Mouse (Mus musculus): ENCODE data around the gene Troap. TPM values are rescaled to one million over a fixed set of nuclear protein-coding genes. Genes with fewer than 3 reads are reported as not detected.

Troap gene
- polyA plus RNA-seq, 1 experiment from 2014 or later, result 29.2 TPM

GRCm38 (mm10) chr15:99078181-99078910 is 4.0 kb downstream of the Troap start:
- Histone ChIP-seq H3K9me3 (no peaks in the 10 kb centered on the region), H3K36me3 (peaks cover 24% of the 10 kb centered on the region), H3K4me2 (no peak overlapping the region), H3K27me3 (replicated peaks) (no peaks in the 10 kb centered on the region), H3K4me1 (peaks cover 22% of the 10 kb centered on the region), H3K27ac (no peak overlapping the region), H3K4me3 (replicated peaks) (no peak overlapping the region), H3K9ac (no peak overlapping the region)
- WGBS, result 81% methylated on average over 14 of the region's 15 CpGs
- no peak for ATAC-seq (ENCODE audit: insufficient read depth, low FRiP score, low read depth)

GRCm38 (mm10) chr15:99079804-99080203 is 5.4 kb downstream of the Troap start:
- ATAC-seq (ENCODE audit: insufficient read depth, low FRiP score, low read depth), result no peak
- Histone ChIP-seq H3K9me3 (no peaks in the 10 kb centered on the region), H3K27me3 (replicated peaks) (peaks cover 12% of the 10 kb centered on the region; the same call in 1 of the 2 replicates), H3K4me2 (no peak overlapping the region), H3K9ac (no peak overlapping the region), H3K4me1 (peaks cover 28% of the 10 kb centered on the region), H3K27ac (no peak overlapping the region), H3K4me3 (replicated peaks) (no peak overlapping the region), H3K36me3 (peaks cover 28% of the 10 kb centered on the region)
- 69% methylated on average over 3 of the region's 3 CpGs for WGBS

- Histone ChIP-seq H3K9me3 (no peaks in the 10 kb centered on the region), H3K27ac (no peak overlapping the region), H3K27me3 (replicated peaks) (peaks cover 33% of the 10 kb centered on the region), H3K36me3 (peaks cover 25% of the 10 kb centered on the region), H3K4me1 (peaks cover 15% of the 10 kb centered on the region; the same call in 1 of the 2 replicates), H3K4me2 (no peak overlapping the region), H3K4me3 (replicated peaks) (no peak overlapping the region), H3K9ac (no peak overlapping the region)
- WGBS, result 92% methylated on average over 12 of the region's 12 CpGs
- ATAC-seq (ENCODE audit: insufficient read depth, low FRiP score, low read depth), result no peak
Measured at GRCm38 (mm10) chr15:99082322-99082721, 7.9 kb downstream of the Troap start.

- H3K9ac ChIP-seq, result no peak overlapping the region
- no peak overlapping the region for H3K4me2 ChIP-seq
- peaks cover 39% of the 10 kb centered on the region for H3K27me3 ChIP-seq (replicated peaks)
- no peak for ATAC-seq (ENCODE audit: insufficient read depth, low FRiP score, low read depth)
- 90% methylated on average over 16 of the region's 16 CpGs for WGBS
- H3K4me3 ChIP-seq (replicated peaks), result no peak overlapping the region
- no peaks in the 10 kb centered on the region for H3K9me3 ChIP-seq
- peaks cover 17% of the 10 kb centered on the region for H3K4me1 ChIP-seq
- no peak overlapping the region for H3K27ac ChIP-seq
- H3K36me3 ChIP-seq, result peaks cover 25% of the 10 kb centered on the region
Measured at GRCm38 (mm10) chr15:99082840-99083239, 8.5 kb downstream of the Troap start.

- WGBS, result 67% methylated on average over 9 of the region's 9 CpGs
- H3K4me3 ChIP-seq (replicated peaks), result no peak overlapping the region
- no peak overlapping the region for H3K9ac ChIP-seq
- H3K27ac ChIP-seq, result no peak overlapping the region
- peaks cover 25% of the 10 kb centered on the region for H3K36me3 ChIP-seq
- no peak for ATAC-seq (ENCODE audit: insufficient read depth, low FRiP score, low read depth)
- no peak overlapping the region for H3K4me2 ChIP-seq
- H3K27me3 ChIP-seq (replicated peaks), result peaks cover 43% of the 10 kb centered on the region
- H3K9me3 ChIP-seq, result no peaks in the 10 kb centered on the region
- peaks cover 21% of the 10 kb centered on the region for H3K4me1 ChIP-seq
Measured at GRCm38 (mm10) chr15:99083258-99083657, 8.9 kb downstream of the Troap start.

GRCm38 (mm10) chr15:99083867-99084557 is 9.6 kb downstream of the Troap start:
- Histone ChIP-seq H3K4me1 (peaks cover 21% of the 10 kb centered on the region), H3K9ac (no peak overlapping the region), H3K27ac (no peak overlapping the region), H3K4me2 (peak overlapping the region; percentile 21; the same call in 1 of the 2 replicates), H3K4me3 (replicated peaks) (no peak overlapping the region; the same call in 1 of the 2 replicates), H3K9me3 (no peaks in the 10 kb centered on the region), H3K36me3 (peaks cover 25% of the 10 kb centered on the region), H3K27me3 (replicated peaks) (peaks cover 50% of the 10 kb centered on the region)
- 0 out of 2 replicates have a peak, but pooled peaks have one; percentile 5 for ATAC-seq (ENCODE audit: insufficient read depth, low FRiP score, low read depth)
- 10% methylated on average over 11 of the region's 11 CpGs for WGBS

- Histone ChIP-seq H3K27me3 (replicated peaks) (peaks cover 56% of the 10 kb centered on the region), H3K9ac (no peak overlapping the region), H3K36me3 (peaks cover 25% of the 10 kb centered on the region), H3K27ac (no peak overlapping the region), H3K4me3 (replicated peaks) (no peak overlapping the region; the same call in 1 of the 2 replicates), H3K4me2 (peak overlapping the region; percentile 21; the same call in 1 of the 2 replicates), H3K9me3 (no peaks in the 10 kb centered on the region), H3K4me1 (peaks cover 21% of the 10 kb centered on the region)
- 17% methylated on average over 19 of the region's 19 CpGs for WGBS
- ATAC-seq (ENCODE audit: insufficient read depth, low FRiP score, low read depth), result no peak
Measured at GRCm38 (mm10) chr15:99084618-99085017, 10.2 kb downstream of the Troap start.

GRCm38 (mm10) chr15:99085997-99086396 is 11.6 kb downstream of the Troap start:
- Histone ChIP-seq H3K27ac (no peak overlapping the region), H3K27me3 (replicated peaks) (peaks cover 69% of the 10 kb centered on the region), H3K36me3 (peaks cover 22% of the 10 kb centered on the region), H3K4me3 (replicated peaks) (no peak overlapping the region), H3K4me2 (no peak overlapping the region), H3K4me1 (peaks cover 21% of the 10 kb centered on the region), H3K9ac (no peak overlapping the region), H3K9me3 (no peaks in the 10 kb centered on the region)
- ATAC-seq (ENCODE audit: insufficient read depth, low FRiP score, low read depth), result no peak
- 87% methylated on average over 4 of the region's 4 CpGs for WGBS

GRCm38 (mm10) chr15:99087253-99088075 is 13.1 kb downstream of the Troap start, which contains the start of gene C1ql4:
Gene C1ql4, minus strand, starts transcription at chr15:99087817.
- Histone ChIP-seq H3K9me3 (no peaks in the 10 kb centered on the region), H3K27me3 (replicated peaks) (peaks cover 81% of the 10 kb centered on the region), H3K4me2 (peak within 1 kb of the TSS; percentile 58), H3K9ac (no peak within 1 kb of the TSS), H3K36me3 (peaks cover 12% of the 10 kb centered on the region), H3K27ac (no peak within 1 kb of the TSS), H3K4me1 (peaks cover 21% of the 10 kb centered on the region), H3K4me3 (replicated peaks) (peak within 1 kb of the TSS; percentile 30; the same call in 1 of the 2 replicates)
- WGBS, result 8% methylated on average over 60 of the region's 60 CpGs
- ATAC-seq (ENCODE audit: insufficient read depth, low FRiP score, low read depth), result no peak

- ATAC-seq (ENCODE audit: insufficient read depth, low FRiP score, low read depth), result peak; percentile 41; the same call in 1 of the 2 replicates
- WGBS, result under 1% methylated on average over 27 of the region's 27 CpGs
- Histone ChIP-seq H3K4me2 (peak overlapping the region; percentile 58), H3K27me3 (replicated peaks) (peaks cover 89% of the 10 kb centered on the region), H3K4me1 (peaks cover 21% of the 10 kb centered on the region), H3K27ac (no peak overlapping the region), H3K9me3 (no peaks in the 10 kb centered on the region), H3K36me3 (peaks cover 4% of the 10 kb centered on the region; the same call in 1 of the 2 replicates), H3K9ac (no peak overlapping the region), H3K4me3 (replicated peaks) (peak overlapping the region; percentile 30; the same call in 1 of the 2 replicates)
Measured at GRCm38 (mm10) chr15:99088292-99088691, 13.9 kb downstream of the Troap start.

GRCm38 (mm10) chr15:99089069-99089468 is 14.7 kb downstream of the Troap start:
- WGBS, result 19% methylated on average over 14 of the region's 14 CpGs
- Histone ChIP-seq H3K9ac (no peak overlapping the region), H3K9me3 (no peaks in the 10 kb centered on the region), H3K27me3 (replicated peaks) (peaks cover 90% of the 10 kb centered on the region), H3K4me2 (peak overlapping the region; percentile 58; the same call in 1 of the 2 replicates), H3K27ac (no peak overlapping the region), H3K4me3 (replicated peaks) (no peak overlapping the region), H3K4me1 (peaks cover 23% of the 10 kb centered on the region), H3K36me3 (no peaks in the 10 kb centered on the region)
- no peak for ATAC-seq (ENCODE audit: insufficient read depth, low FRiP score, low read depth)

Data from stomach, embryonic 15.5 days (tissue).